Mouse (Mus musculus) layer of hippocampus, adult 11-12 months (tissue): Measurements from ENCODE around the gene Prnp.

Source experiments
- DNase-seq: peaks from one replicate; pipeline ENCODE4 v3.0.0; 2022; ENCODE audit warnings: low spot score

The Prnp gene

GRCm38 (mm10) chr2:131909683-131910572 is at the start of gene Prnp, which contains the start of gene Prn:
Gene Prnp, plus strand, starts transcription at chr2:131909928.
Gene Prn, plus strand, starts transcription at chr2:131909957.
- peak; percentile 90 for DNase-seq

DNA sequence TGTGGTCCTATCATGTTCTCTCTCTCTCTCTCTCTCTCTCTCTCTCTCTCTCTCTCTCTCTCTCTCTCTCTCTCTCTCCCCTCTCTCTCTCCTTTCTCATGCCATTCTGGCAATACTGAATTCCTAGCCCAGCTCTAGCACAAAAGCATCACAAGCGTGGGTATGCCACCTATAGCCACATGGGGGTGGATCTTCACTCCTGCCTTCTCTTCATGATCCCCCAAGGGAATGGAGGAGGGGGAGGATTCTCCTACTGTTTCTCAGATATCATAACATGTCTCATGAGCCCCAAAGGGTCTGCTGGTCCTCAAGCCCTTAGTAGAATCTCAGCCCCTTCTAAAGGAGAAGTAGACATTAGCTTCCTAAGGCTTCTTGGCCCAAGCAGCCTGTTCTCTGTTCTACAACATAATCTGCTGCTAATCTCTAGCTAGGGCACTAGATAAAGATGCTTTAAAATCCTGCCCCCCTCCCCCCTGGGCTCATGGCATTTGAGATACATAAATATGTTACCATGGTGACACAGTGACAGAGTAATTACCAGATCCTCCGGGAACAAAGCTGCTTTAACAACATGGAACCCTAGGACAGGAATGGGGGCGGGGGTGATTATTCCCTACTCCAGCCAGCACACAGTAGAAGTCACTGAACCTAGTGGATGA is 47.0 kb upstream of the Prnp start:
- DNase-seq = no peak

DNA sequence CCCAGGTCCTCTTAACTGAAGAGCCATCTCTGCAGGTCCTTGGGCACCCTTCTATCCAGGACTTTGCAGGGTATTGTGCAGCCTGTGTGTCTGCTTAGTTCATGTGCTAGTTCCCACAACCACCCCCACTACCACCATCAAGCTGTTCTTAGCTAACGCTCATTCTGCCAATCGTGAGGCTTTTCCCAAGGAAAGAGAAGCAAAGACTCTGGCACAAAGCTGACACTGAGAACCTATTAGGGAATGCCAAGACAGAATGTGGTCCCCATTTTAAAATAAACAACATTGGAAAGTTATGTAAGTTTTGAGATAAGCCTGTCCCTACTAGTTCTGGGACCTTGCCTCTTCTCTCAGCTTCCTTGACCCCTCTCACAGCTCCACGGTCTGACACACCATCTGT is 46.3 kb upstream of the Prnp start:
- DNase-seq = no peak

GRCm38 (mm10) chr2:131864262-131864796 is 45.4 kb upstream of the Prnp start:
- DNase-seq = no peak

DNA sequence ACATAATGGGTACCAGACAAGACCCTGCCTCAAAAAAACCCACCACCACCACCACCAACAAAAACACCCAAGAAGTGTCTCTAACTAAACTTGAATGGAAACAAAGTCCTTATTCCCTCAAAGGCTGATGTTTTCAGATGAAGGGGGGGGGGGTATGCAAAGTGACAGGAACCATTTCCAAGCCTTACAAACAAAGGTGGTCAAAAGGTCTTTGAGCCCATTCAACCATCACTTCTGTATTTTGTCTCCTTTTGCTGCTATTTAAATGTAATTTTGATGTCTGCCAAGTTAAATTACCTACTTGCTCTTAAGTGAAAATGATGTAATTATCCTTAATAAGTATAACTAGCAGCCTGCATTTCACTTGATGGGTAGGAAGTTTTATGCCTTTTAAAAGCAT is 43.1 kb upstream of the Prnp start:
- DNase-seq = no peak

- no peak for DNase-seq
Measured at GRCm38 (mm10) chr2:131868983-131869382, 40.7 kb upstream of the Prnp start.

DNA sequence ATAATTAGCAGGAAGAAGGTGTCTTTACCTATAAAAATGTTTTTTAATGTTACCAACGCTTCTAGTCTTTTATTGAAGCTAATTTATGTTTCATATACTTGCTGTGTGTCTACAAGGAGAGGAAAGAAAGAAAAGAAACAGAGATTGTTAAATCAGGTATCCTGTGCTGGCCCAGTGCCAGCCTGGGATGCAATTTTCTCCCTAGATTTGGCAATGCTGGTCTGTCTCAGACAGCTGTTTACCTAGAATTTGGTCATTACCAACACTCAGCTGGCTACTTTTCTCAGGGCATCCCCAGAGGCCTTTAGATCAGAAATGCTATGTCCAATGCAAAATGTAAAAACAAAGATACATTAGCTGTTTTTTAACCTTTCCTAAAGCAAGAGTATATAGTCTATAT is 36.4 kb upstream of the Prnp start:
- DNase-seq = no peak

- DNase-seq = no peak
Measured at GRCm38 (mm10) chr2:131876551-131877265, 33.0 kb upstream of the Prnp start.

DNA sequence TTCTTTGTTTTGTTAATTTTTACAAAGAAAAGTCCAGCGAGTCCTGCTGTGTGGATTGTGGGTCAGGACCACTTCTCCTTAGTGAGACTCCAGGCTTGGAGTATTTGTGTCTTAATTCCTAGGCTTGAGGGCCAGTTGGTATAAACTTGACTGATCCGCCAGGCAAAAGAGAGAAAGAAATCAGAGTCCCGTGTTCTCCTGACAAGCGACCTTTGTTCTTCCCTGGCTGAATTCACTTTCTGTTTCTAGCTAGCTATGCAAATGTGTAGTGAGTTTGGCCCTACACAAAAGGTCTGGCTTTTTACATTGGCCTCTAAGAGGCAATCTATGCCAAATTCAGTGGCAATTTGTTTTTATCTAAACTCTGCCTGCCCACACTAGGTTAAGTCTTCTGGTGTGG is 28.0 kb upstream of the Prnp start:
- no peak for DNase-seq

DNA sequence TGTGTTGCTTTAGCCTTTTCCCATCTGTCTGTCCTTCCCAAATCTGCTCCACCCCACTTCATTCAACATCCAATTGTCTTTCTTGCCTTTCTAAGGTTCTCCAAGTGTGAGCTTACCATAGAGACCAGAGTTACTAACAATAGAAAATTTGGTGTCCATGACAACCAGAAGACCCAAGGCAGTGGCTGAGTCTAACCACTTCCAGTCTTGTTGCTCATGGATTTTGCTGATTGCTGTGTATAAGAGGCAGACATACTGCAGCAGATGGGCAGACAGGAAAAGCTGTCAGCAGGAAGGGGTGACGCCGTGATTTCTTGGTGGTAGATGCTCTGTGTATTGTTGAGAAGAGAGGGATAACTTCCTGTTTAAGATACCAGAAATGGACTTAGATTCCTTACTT is 26.6 kb upstream of the Prnp start:
- peak; percentile 58 for DNase-seq

DNA sequence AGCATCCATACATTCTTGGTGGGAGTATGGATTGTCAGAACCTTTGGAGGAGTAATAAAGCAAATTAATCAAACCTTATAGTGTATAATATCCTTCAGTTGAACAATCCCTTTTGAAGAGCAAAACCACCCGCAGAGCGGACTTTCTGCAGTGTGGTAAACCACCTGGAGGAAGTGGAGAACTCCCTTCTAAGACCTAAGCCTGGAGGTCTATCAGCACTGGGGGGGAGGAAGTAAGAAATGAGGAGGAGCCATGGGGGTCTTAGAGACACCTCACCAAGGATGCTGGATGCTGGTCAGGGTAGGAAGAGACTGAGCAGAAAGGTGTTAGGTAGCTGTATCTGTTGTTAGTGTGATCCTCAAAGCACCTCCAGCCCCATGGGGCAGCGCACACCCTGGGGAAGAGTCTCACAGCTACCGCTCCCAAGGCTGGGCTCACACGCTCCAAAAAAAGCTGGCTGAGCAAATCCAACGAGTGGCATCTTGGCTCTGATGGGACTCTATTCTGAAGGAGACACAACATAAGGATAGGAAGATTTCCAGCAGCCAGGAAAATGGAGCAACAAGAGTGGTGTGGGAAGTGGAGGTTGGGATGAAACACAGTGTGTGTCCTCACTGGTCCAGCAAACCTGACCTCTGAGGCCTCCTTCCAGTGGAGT is 23.1 kb upstream of the Prnp start:
- DNase-seq = no peak

GRCm38 (mm10) chr2:131888233-131888632 is 21.5 kb upstream of the Prnp start:
- DNase-seq = no peak

- no peak for DNase-seq
Measured at GRCm38 (mm10) chr2:131892534-131892933, 17.2 kb upstream of the Prnp start.

- DNase-seq = no peak
Measured at GRCm38 (mm10) chr2:131895106-131895505, 14.6 kb upstream of the Prnp start.

DNA sequence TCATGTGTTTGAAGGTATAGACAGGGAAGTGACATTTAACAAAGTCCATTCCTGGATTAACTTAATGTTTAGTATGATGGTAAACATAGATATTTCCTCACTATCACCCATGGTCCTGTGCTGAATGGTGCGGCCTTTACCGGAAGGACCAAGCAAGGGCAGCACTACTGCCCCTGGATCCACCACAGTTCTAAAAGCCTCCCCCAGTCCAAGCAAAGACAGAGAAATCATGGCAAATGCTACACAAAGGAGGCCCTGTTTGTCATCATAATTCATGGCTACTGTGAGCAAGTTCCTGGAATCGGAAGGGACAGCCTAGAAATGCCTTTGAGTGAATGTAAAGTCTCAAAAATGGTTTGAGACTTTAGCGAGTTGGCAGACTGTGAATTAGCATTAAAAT is 13.7 kb upstream of the Prnp start:
- no peak for DNase-seq

- no peak for DNase-seq
Measured at GRCm38 (mm10) chr2:131897336-131898109, 12.2 kb upstream of the Prnp start.

DNA sequence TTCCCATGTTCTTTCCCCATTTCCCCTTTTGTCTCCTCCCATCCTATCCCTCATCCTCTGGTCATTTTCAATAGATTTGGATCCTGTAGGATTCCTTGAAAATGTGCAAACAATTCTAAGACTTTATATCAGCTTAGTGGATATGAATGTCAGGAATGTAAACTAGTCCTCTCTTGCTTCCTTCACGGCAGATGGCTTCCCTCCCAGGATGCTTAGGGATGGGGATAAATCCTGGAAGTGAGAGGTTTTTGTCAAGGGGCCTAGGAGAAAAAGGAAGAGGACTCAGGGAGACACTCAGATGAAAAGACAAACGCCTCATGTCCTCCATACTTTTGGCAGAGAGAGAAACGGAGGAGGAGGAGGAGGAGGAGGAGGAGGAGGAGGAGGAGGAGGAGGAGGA is 7.3 kb upstream of the Prnp start:
- no peak for DNase-seq

- no peak for DNase-seq
Measured at GRCm38 (mm10) chr2:131902867-131903266, 6.9 kb upstream of the Prnp start.

GRCm38 (mm10) chr2:131905025-131905424 is 4.7 kb upstream of the Prnp start:
- DNase-seq = no peak

- no peak for DNase-seq
Measured at GRCm38 (mm10) chr2:131905776-131906175, 4.0 kb upstream of the Prnp start.

GRCm38 (mm10) chr2:131906266-131906665 is 3.5 kb upstream of the Prnp start:
- DNase-seq = no peak
